Mouse (Mus musculus): ENCODE data around the gene Hoxb1. TPM values are rescaled to one million over a fixed set of nuclear protein-coding genes. Genes with fewer than 3 reads are reported as not detected.

Gene Hoxb1
- total RNA-seq (2015; ENCODE audit: low replicate concordance) (not detected in 2 replicates), total RNA-seq (2017; ENCODE audit: low replicate concordance) (not detected in 2 replicates)

- ATAC-seq (replicated peaks; ENCODE audit: low FRiP score, poor library complexity, severe bottlenecking): no peak
These were observed at the start of gene Hoxb1 for GRCm38 (mm10) chr11:96365441-96366091. Hoxb1 (plus strand) TSS chr11:96365752.

- no peak for ATAC-seq (replicated peaks; ENCODE audit: low FRiP score, poor library complexity, severe bottlenecking)
These were observed 48.6 kb upstream of the Hoxb1 start for GRCm38 (mm10) chr11:96316696-96317607.

- ATAC-seq (replicated peaks; ENCODE audit: low FRiP score, poor library complexity, severe bottlenecking): no peak
These were observed 47.8 kb upstream of the Hoxb1 start, which contains the start of gene Hoxb4 for GRCm38 (mm10) chr11:96317608-96318367. Hoxb4 (plus strand) TSS chr11:96318267.

- no peak for ATAC-seq (replicated peaks; ENCODE audit: low FRiP score, poor library complexity, severe bottlenecking)
These were observed 47.0 kb upstream of the Hoxb1 start for GRCm38 (mm10) chr11:96318368-96319070.

GRCm38 (mm10) chr11:96319071-96319902 is 46.3 kb upstream of the Hoxb1 start:
- ATAC-seq (replicated peaks; ENCODE audit: low FRiP score, poor library complexity, severe bottlenecking): no peak

- ATAC-seq (replicated peaks; ENCODE audit: low FRiP score, poor library complexity, severe bottlenecking): no peak
These were observed 45.6 kb upstream of the Hoxb1 start for GRCm38 (mm10) chr11:96319910-96320309.

- ATAC-seq (replicated peaks; ENCODE audit: low FRiP score, poor library complexity, severe bottlenecking): no peak
These were observed 44.9 kb upstream of the Hoxb1 start for GRCm38 (mm10) chr11:96320688-96321087.

GRCm38 (mm10) chr11:96321846-96322245 is 43.7 kb upstream of the Hoxb1 start:
- no peak for ATAC-seq (replicated peaks; ENCODE audit: low FRiP score, poor library complexity, severe bottlenecking)

GRCm38 (mm10) chr11:96322738-96323137 is 42.8 kb upstream of the Hoxb1 start:
- no peak for ATAC-seq (replicated peaks; ENCODE audit: low FRiP score, poor library complexity, severe bottlenecking)

GRCm38 (mm10) chr11:96323154-96323553 is 42.4 kb upstream of the Hoxb1 start, which contains the start of gene Hoxb3:
Hoxb3 (plus strand) TSS chr11:96323326.
- no peak for ATAC-seq (replicated peaks; ENCODE audit: low FRiP score, poor library complexity, severe bottlenecking)

- no peak for ATAC-seq (replicated peaks; ENCODE audit: low FRiP score, poor library complexity, severe bottlenecking)
These were observed 41.4 kb upstream of the Hoxb1 start for GRCm38 (mm10) chr11:96324125-96324524.

GRCm38 (mm10) chr11:96324965-96325364 is 40.6 kb upstream of the Hoxb1 start:
- ATAC-seq (replicated peaks; ENCODE audit: low FRiP score, poor library complexity, severe bottlenecking): no peak

- ATAC-seq (replicated peaks; ENCODE audit: low FRiP score, poor library complexity, severe bottlenecking): no peak
These were observed 39.8 kb upstream of the Hoxb1 start for GRCm38 (mm10) chr11:96325747-96326212.

- ATAC-seq (replicated peaks; ENCODE audit: low FRiP score, poor library complexity, severe bottlenecking): no peak
These were observed 38.8 kb upstream of the Hoxb1 start for GRCm38 (mm10) chr11:96326705-96327104.

GRCm38 (mm10) chr11:96327122-96327521 is 38.4 kb upstream of the Hoxb1 start:
- ATAC-seq (replicated peaks; ENCODE audit: low FRiP score, poor library complexity, severe bottlenecking): no peak

- ATAC-seq (replicated peaks; ENCODE audit: low FRiP score, poor library complexity, severe bottlenecking): no peak
These were observed 37.8 kb upstream of the Hoxb1 start for GRCm38 (mm10) chr11:96327750-96328149.

- ATAC-seq (replicated peaks; ENCODE audit: low FRiP score, poor library complexity, severe bottlenecking): no peak
These were observed 36.9 kb upstream of the Hoxb1 start for GRCm38 (mm10) chr11:96328605-96329004.

- no peak for ATAC-seq (replicated peaks; ENCODE audit: low FRiP score, poor library complexity, severe bottlenecking)
These were observed 33.4 kb upstream of the Hoxb1 start for GRCm38 (mm10) chr11:96332105-96332504.

All from erythroblast, adult 5-6 weeks (primary cell).